Mouse (Mus musculus) stomach, embryonic 16.5 days (tissue): ENCODE measurements at regions not wholly inside any gene's neighbourhood (a gene's known extent, or its start where the extent isn't known, plus 50 kb on each side); places are given as distances from the start of the nearest gene placed in this dataset.
"Not testable (repeated sequence)": the region's sequence is repeated elsewhere in the genome, so short reads cannot be mapped to it uniquely, and the experiment has no call there.

Experiments used
- ATAC-seq: fragments of 200-750 bp; cut with Nextera tagmentation; 2 replicates; pipeline ENCODE4 v1.8.0; 2017; ENCODE audit warnings: moderate number of reproducible peaks, moderate TSS enrichment; ENCODE audit not compliant: insufficient read depth, low FRiP score
- H3K27ac ChIP-seq: fragments of 300-500 bp; sonication (generic); 2 replicates; pipeline ENCODE4 v1.5.1; 2014; ENCODE audit warnings: low read length
- H3K27me3 ChIP-seq: fragments of 300-500 bp; sonication (generic); 2 replicates; pipeline ENCODE4 v1.6.1; 2014; ENCODE audit warnings: low read length, control low read depth, mixed read lengths; ENCODE audit not compliant: control insufficient read depth, insufficient read depth
- H3K36me3 ChIP-seq: fragments of 300-500 bp; sonication (generic); 2 replicates; pipeline ENCODE4 v1.6.1; 2014; ENCODE audit warnings: low read length; ENCODE audit not compliant: control insufficient read depth, insufficient read depth
- H3K4me1 ChIP-seq: fragments of 300-500 bp; sonication (generic); 2 replicates; pipeline ENCODE4 v1.6.1; 2014; ENCODE audit warnings: low read length, control low read depth, mixed read lengths; ENCODE audit not compliant: control insufficient read depth, insufficient read depth
- H3K4me2 ChIP-seq: fragments of 300-500 bp; sonication (generic); 2 replicates; pipeline ENCODE4 v1.6.1; 2014; ENCODE audit warnings: low read depth, low read length, mixed read lengths
- H3K4me3 ChIP-seq: fragments of 300-500 bp; sonication (generic); replicated peaks from 2 replicates; pipeline ENCODE4 v1.5.1; 2014; ENCODE audit warnings: mild to moderate bottlenecking, low read length
- H3K9ac ChIP-seq: fragments of 300-500 bp; sonication (generic); 2 replicates; pipeline ENCODE4 v1.6.1; 2014; ENCODE audit warnings: low read length
- H3K9me3 ChIP-seq: fragments of 300-500 bp; sonication (generic); replicated peaks from 2 replicates; pipeline ENCODE4 v1.6.1; 2016; ENCODE audit warnings: low read length, control low read depth; ENCODE audit not compliant: control insufficient read depth
- WGBS: fragments of 180-500 bp; shearing (Covaris S2); extraction: QIAGEN DNeasy Blood & Tissue Kit; methylation state at CpG from one replicate; pipeline ENCODE4 v1.1.7; 2014; 5-methylcytosine and 5-hydroxymethylcytosine counted together

- no peaks in the 10 kb centered on the region for H3K27me3 ChIP-seq
- H3K9me3 ChIP-seq, result no peaks in the 10 kb centered on the region
- H3K9ac ChIP-seq, result no peak overlapping the region
- no peaks in the 10 kb centered on the region for H3K36me3 ChIP-seq
- no peaks in the 10 kb centered on the region for H3K4me1 ChIP-seq
- no peak overlapping the region for H3K4me2 ChIP-seq
- H3K4me3 ChIP-seq, result no peak overlapping the region
- ATAC-seq, result no peak
- H3K27ac ChIP-seq, result no peak overlapping the region
- WGBS, result 44% methylated on average over 8 of the region's 8 CpGs
These were observed 198.1 kb upstream of the Myo3a start for GRCm38 (mm10) chr2:22029022-22029803.

- Histone ChIP-seq H3K4me1 (no peaks in the 10 kb centered on the region), H3K4me2 (no peak overlapping the region), H3K36me3 (no peaks in the 10 kb centered on the region), H3K4me3 (no peak overlapping the region), H3K9me3 (no peaks in the 10 kb centered on the region), H3K9ac (no peak overlapping the region), H3K27me3 (no peaks in the 10 kb centered on the region), H3K27ac (no peak overlapping the region)
- ATAC-seq, result no peak
- 79% methylated on average over 5 of the region's 5 CpGs for WGBS
These were observed 197.5 kb upstream of the Myo3a start for GRCm38 (mm10) chr2:22029804-22030194.

- no peaks in the 10 kb centered on the region for H3K27me3 ChIP-seq
- no peaks in the 10 kb centered on the region for H3K9me3 ChIP-seq
- no peak overlapping the region for H3K27ac ChIP-seq
- H3K4me1 ChIP-seq, result no peaks in the 10 kb centered on the region
- H3K4me2 ChIP-seq, result no peak overlapping the region
- no peaks in the 10 kb centered on the region for H3K36me3 ChIP-seq
- WGBS, result 62% methylated on average over 2 of the region's 2 CpGs
- no peak for ATAC-seq
- H3K4me3 ChIP-seq, result no peak overlapping the region
- no peak overlapping the region for H3K9ac ChIP-seq
These were observed 190.5 kb upstream of the Myo3a start for GRCm38 (mm10) chr2:22036841-22037240.

- no peaks in the 10 kb centered on the region for H3K27me3 ChIP-seq
- no peaks in the 10 kb centered on the region for H3K4me1 ChIP-seq
- no peak overlapping the region for H3K4me2 ChIP-seq
- no peaks in the 10 kb centered on the region for H3K36me3 ChIP-seq
- no peak overlapping the region for H3K4me3 ChIP-seq
- H3K9ac ChIP-seq, result no peak overlapping the region
- WGBS, result 40% methylated on average over 2 of the region's 2 CpGs
- H3K9me3 ChIP-seq, result no peaks in the 10 kb centered on the region
- H3K27ac ChIP-seq, result no peak overlapping the region
- ATAC-seq, result no peak
These were observed 188.5 kb upstream of the Myo3a start for GRCm38 (mm10) chr2:22038780-22039179.

DNA sequence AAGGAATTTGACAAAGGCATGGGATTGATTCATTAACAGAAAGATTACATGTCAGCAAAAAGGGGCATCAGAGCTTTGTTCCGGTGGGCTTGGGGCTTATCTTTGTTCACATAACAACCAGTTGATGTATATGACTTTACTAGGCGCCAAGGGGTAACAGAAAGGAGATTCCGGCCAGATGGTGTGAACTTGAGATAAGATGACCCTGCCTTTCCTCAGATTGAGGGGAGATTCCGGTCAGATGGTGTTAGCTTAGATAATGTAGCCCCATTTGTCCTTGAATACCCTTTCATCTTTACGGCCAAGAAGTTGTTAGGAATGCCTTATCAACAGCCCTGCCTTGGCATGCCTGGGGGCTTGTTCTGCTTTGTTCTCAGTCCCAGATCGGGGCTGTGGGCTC is 183.4 kb upstream of the Myo3a start:
- not testable (repeated sequence) for H3K9ac ChIP-seq, H3K4me1 ChIP-seq, H3K9me3 ChIP-seq, ATAC-seq, H3K27me3 ChIP-seq, H3K4me3 ChIP-seq, H3K4me2 ChIP-seq, H3K27ac ChIP-seq, H3K36me3 ChIP-seq
- whole genome bisulfite sequencing, result 68% methylated on average over 6 of the region's 6 CpGs

DNA sequence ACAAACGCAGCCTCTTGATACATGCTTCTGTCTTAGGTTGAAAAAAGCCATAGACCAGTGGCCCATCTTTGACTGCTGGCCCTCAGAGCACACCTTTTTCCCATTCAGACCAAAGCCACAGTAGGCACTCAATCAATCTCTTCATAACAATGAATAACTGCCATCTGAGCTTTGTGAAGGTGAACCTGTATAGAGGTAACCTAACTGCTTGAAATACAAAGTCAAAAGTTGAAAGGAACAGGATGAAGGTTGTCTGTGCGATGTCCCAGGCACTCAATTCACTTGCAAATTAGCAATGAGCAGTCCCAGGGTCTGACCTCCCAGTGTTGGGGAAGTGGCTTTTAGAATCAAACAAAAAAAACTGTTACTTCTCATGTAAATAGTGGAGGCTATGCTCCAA is 182.4 kb upstream of the Myo3a start:
- H3K4me3 ChIP-seq, result no peak overlapping the region
- no peaks in the 10 kb centered on the region for H3K36me3 ChIP-seq
- no peak for ATAC-seq
- H3K9me3 ChIP-seq, result no peaks in the 10 kb centered on the region
- no peak overlapping the region for H3K4me2 ChIP-seq
- no peak overlapping the region for H3K27ac ChIP-seq
- H3K9ac ChIP-seq, result no peak overlapping the region
- H3K27me3 ChIP-seq, result no peaks in the 10 kb centered on the region
- no peaks in the 10 kb centered on the region for H3K4me1 ChIP-seq
- WGBS, result 79% methylated on average over 2 of the region's 2 CpGs

GRCm38 (mm10) chr2:22047465-22047864 is 179.8 kb upstream of the Myo3a start:
- Histone ChIP-seq H3K36me3 (no peaks in the 10 kb centered on the region), H3K9ac (no peak overlapping the region), H3K27me3 (no peaks in the 10 kb centered on the region), H3K27ac (no peak overlapping the region), H3K9me3 (no peaks in the 10 kb centered on the region), H3K4me2 (no peak overlapping the region), H3K4me1 (no peaks in the 10 kb centered on the region), H3K4me3 (no peak overlapping the region)
- ATAC-seq, result no peak
- 62% methylated on average over 3 of the region's 3 CpGs for WGBS

- no peak overlapping the region for H3K4me3 ChIP-seq
- WGBS, result 86% methylated on average over 5 of the region's 5 CpGs
- H3K9me3 ChIP-seq, result no peaks in the 10 kb centered on the region
- no peaks in the 10 kb centered on the region for H3K27me3 ChIP-seq
- H3K4me2 ChIP-seq, result no peak overlapping the region
- H3K9ac ChIP-seq, result no peak overlapping the region
- ATAC-seq, result no peak
- H3K27ac ChIP-seq, result no peak overlapping the region
- H3K36me3 ChIP-seq, result no peaks in the 10 kb centered on the region
- no peaks in the 10 kb centered on the region for H3K4me1 ChIP-seq
These were observed 160.8 kb upstream of the Myo3a start for GRCm38 (mm10) chr2:22066535-22066934.

DNA sequence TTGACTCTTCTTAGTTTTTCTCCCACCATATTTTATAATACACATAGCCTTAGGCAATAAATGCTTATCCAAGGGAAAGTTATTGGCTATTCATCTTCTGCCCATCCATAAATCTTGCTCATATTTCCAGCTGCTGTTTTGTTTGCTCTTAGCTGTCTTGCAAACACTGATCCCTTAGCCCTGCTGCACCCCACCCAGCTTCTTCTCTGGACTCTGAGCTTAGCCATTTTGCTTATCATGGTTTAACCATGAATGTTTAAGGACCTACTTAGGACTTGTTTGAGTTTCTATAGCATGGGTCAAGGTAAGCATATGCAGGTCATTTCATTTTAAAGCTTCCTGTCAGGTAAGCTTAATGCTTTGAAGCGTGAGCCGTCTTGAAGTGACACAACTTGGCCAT is 130.5 kb upstream of the Myo3a start:
- H3K4me2 ChIP-seq, result no peak overlapping the region
- H3K9me3 ChIP-seq, result no peaks in the 10 kb centered on the region
- no peaks in the 10 kb centered on the region for H3K36me3 ChIP-seq
- no peak overlapping the region for H3K9ac ChIP-seq
- H3K4me3 ChIP-seq, result no peak overlapping the region
- ATAC-seq, result peak; percentile 78; the same call in 1 of the 2 replicates
- H3K27ac ChIP-seq, result no peak overlapping the region
- H3K4me1 ChIP-seq, result no peaks in the 10 kb centered on the region
- 59% methylated on average over 2 of the region's 2 CpGs for WGBS
- H3K27me3 ChIP-seq, result no peaks in the 10 kb centered on the region
